Mouse (Mus musculus): Measurements from ENCODE around the gene Lcp1.

DNA sequence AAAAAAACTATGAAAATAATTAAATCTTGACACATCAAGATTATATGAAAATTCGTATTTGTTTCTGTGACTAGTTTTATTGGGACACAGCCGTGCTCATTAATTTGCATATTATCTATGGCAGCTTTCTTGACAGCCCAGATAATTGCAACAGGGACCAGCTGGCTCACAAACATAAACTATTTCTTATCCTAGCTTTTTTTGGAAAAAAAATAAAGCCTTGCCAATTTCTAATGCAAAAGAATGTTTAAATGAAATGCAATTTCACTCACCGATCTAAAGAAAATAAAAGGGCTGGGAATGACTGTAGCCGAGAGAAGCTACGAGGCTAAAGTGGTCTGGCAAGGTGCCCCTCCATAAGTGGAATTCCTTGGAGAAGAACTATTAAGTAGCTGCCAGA is 149.5 kb downstream of the Lcp1 start:
- TF ChIP-seq CTCF (IDR thresholded peaks at IDR 0.05; ENCODE audit: low read depth, low read length) = no peak
- TF ChIP-seq POLR2A (IDR thresholded peaks at IDR 0.05; ENCODE audit: extremely low read depth, insufficient read depth, low read length) = no peak
